Mouse (Mus musculus) olfactory bulb, adult 2 months (tissue): ENCODE results near the gene Gm42791.

Experiments
- CTCF ChIP-seq: fragments of 200-500 bp; IDR thresholded peaks from 2 replicates; pipeline ENCODE4 v1.5.1; 2012; ENCODE audit warnings: low read depth, mild to moderate bottlenecking, low read length, moderate library complexity; ENCODE audit not compliant: insufficient read depth
- POLR2A ChIP-seq: fragments of 200-500 bp; IDR thresholded peaks from 2 replicates; pipeline ENCODE4 v1.6.1; 2012; ENCODE audit warnings: mild to moderate bottlenecking, low read depth, low read length, moderate library complexity; ENCODE audit not compliant: insufficient read depth

DNA sequence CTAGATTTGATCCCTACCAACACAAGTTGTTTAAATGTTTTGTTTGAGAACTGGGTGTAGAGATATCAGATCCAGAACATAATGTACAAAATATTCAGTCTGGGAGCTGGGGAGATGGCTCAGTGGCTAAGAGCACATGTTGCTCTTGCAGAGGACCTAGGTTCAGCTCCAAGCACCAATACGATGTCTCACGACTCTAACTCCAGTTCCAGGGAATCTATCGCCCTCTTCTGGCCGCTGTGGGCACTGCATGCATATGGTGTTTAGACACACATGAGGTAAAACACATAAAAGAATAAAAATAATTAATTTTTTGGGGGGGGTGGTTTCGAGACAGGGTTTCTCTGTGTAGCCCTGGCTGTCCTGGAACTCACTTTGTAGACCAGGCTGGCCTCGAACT is 42.5 kb downstream of the Gm42791 start:
- TF ChIP-seq CTCF: no peak
- TF ChIP-seq POLR2A: no peak
